Mouse (Mus musculus) right cerebral cortex, postnatal 4 days (tissue): ENCODE data around the gene Olfr239.
"Not testable (repeated sequence)": the region's sequence is repeated elsewhere in the genome, so short reads cannot be mapped to it uniquely, and the experiment has no call there.

ENCODE experiments used
- DNase-seq: peaks from one replicate; pipeline ENCODE4 v3.0.0-alpha.2; 2022

Olfr239 gene

DNA sequence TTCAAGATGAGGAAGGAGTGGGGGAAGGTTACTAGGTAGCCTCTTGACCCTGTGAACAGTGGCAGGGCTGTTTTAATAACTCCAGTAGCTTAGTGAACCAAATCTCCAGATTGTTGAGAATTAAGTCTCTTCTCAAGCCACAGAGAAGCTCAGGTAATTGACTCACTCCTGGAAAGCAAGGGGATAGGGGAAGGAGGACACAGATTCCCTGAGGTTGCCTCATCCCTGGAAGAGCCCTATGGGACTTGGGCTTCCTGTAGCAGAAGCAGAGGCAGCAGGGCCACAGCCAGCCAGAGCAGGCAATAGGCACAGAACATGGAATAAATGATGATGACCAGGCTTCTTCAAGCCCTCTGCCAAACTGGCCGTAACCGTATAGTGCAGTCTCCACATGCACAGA, at the start of gene Olfr239:
TSS of gene Olfr239 (plus strand) at position 301 of the 400 bp plus-strand sequence.
- DNase-seq, result not testable (repeated sequence)

DNA sequence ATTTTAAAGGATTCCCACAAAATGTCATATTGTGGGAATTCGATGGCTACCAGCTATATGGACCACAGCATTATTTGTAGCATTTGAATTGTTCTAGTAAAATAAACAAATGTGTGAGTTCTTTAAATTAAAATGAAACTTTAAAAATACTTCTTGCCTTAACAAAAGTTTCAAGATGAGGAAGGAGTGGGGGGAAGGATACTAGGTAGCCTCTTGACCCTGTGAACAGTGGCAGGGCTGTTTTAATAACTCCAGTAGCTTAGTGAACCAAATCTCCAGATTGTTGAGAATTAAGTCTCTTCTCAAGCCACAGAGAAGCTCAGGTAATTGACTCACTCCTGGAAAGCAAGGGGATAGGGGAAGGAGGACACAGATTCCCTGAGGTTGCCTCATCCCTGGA, 23.0 kb upstream of the Olfr239 start, which contains the start of gene Olfr55:
TSS of gene Olfr55 (plus strand) at position 301 of the 400 bp plus-strand sequence.
- not testable (repeated sequence) for DNase-seq

DNA sequence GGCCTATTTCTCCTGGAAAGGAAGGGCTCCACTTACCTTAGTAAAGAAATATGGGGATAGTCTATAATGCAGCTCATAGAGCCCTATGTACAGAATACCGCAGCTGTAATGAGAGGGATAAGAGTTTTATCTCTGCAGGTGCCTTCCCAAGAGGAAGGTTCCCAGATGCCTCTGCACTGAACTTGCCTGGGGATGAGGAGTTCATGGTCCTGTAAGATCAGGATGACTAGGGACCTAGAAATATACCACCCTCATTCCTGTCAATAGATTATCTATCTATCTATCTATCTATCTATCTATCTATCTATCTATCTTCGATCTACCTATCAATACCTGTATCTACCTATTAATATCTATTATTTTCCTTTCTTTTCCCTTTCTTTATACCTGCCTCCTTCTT, 30.5 kb downstream of the Olfr239 start, which contains the start of gene Olfr1564:
TSS of gene Olfr1564 (minus strand) at position 101 of the 400 bp plus-strand sequence.
- no peak for DNase-seq

DNA sequence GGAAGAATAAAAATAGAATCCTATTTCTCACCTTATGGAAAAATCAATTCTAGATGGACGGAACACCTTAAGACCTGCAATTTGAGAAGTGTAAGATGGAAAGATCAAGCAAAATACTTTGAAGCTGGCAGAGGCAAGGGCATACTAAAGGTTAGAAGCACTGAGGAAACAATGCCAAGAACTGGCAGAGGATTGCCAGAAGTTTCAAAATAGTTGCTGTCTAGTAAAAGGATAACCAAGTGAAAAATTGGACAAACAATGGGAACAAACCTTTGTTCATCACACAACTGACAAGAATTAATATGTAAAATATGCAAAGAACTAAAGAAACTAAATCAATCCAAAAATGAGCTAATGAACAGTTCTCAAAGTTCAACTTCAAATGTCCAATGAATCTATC, 45.5 kb downstream of the Olfr239 start:
- DNase-seq, result not testable (repeated sequence)
